Mouse (Mus musculus): ENCODE results near the gene Slc35f4. TPM values are rescaled to one million over a fixed set of nuclear protein-coding genes. Genes with fewer than 3 reads are reported as not detected.

Gene Slc35f4
- not detected in 2 replicates for polyA plus RNA-seq (2012; rRNA removed)

DNA sequence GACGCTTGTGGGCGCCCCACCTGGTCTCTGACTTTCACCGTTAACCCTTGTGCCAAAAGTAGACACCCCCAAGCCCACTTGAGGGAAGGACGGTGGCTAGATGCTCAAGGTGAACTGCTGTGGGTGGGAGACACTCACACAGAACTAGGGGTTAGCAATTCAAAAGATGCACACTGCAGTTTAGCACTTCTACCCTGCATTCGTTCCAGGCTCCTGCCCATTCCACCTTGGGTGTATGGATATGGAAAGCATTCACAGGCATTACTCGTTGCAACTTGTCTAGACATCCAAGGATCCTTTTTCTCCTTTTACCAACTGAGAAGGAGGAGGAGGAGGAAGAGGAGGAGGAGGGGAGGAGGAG, at the start of gene Slc35f4:
TSS of gene Slc35f4 (minus strand) at position 116 of the 361 bp plus-strand sequence.
- WGBS = 34% methylated on average over 6 of the region's 6 CpGs

DNA sequence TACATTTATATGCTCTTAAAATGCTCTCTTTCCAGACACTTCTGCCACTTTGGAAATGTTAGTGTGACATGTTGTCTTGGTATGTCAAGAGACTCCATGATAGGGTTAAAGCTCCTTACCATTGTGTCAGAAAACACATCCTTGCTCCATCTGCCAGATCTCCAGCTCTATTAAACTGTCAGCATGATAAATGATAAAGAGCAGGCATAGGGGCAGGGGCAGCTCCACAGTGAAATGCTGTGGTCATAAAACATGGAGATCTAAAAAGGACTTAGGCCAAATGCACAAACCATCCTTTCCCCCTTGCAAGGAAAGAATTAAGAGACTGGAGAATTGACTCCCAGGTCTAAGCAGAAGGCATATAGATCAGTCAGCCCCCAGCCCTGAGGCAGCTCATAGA, 42.5 kb upstream of the Slc35f4 start:
- no peaks in the 10 kb centered on the region for H3K4me1 ChIP-seq (replicated peaks; ENCODE audit: control insufficient read depth, insufficient read depth, low read length)
- TF ChIP-seq CTCF (IDR thresholded peaks at IDR 0.05; ENCODE audit: borderline replicate concordance, control insufficient read depth, extremely low read depth, insufficient read depth, low read length, poor library complexity) (no peak), POLR2A (IDR thresholded peaks at IDR 0.05; ENCODE audit: control insufficient read depth, extremely low read depth, insufficient read depth, low read length, poor library complexity) (no peak)
- H3K27me3 ChIP-seq (ENCODE audit: control insufficient read depth, insufficient read depth, low read length) = no peaks in the 10 kb centered on the region
- H3K36me3 ChIP-seq (ENCODE audit: control insufficient read depth, insufficient read depth, low read length) = no peaks in the 10 kb centered on the region
- H3K27ac ChIP-seq (ENCODE audit: control insufficient read depth, insufficient read depth, low read length) = no peak overlapping the region
- no peak for DNase-seq
- H3K4me3 ChIP-seq (ENCODE audit: control insufficient read depth, insufficient read depth, low read length) = no peak overlapping the region

More for the DNA sequence above, at the start of gene Slc35f4:
- Histone ChIP-seq H3K27me3 (ENCODE audit: control insufficient read depth, insufficient read depth, low read length) (no peaks in the 10 kb centered on the region), H3K36me3 (ENCODE audit: control insufficient read depth, insufficient read depth, low read length) (no peaks in the 10 kb centered on the region), H3K27ac (ENCODE audit: control insufficient read depth, insufficient read depth, low read length) (no peak within 1 kb of the TSS), H3K4me1 (replicated peaks; ENCODE audit: control insufficient read depth, insufficient read depth, low read length) (no peaks in the 10 kb centered on the region), H3K4me3 (ENCODE audit: control insufficient read depth, insufficient read depth, low read length) (no peak within 1 kb of the TSS)
- no peak for TF ChIP-seq CTCF (IDR thresholded peaks at IDR 0.05; ENCODE audit: borderline replicate concordance, control insufficient read depth, extremely low read depth, insufficient read depth, low read length, poor library complexity)
- no peak for TF ChIP-seq POLR2A (IDR thresholded peaks at IDR 0.05; ENCODE audit: control insufficient read depth, extremely low read depth, insufficient read depth, low read length, poor library complexity)
- no peak for DNase-seq

DNA sequence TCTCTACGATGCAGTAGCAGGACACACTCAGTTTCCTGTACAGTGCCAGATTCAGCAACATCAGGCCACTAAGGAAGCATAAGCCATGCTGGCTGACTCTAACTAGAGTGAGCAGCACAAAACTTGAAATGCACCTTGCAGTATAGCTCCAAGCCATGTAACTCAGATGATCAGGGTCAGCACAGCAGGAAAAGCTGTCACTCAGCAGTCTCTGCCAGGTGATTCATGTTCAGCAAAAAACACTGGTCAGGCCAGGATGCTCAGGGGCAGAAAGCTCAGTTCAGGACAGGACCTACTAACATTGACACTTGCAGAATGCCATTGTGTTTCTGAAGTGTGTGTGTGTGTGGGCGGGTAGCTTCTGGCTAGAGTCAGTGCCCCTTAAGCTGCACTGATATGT, 34.9 kb upstream of the Slc35f4 start:
- TF ChIP-seq POLR2A (IDR thresholded peaks at IDR 0.05; ENCODE audit: control insufficient read depth, extremely low read depth, insufficient read depth, low read length, poor library complexity) = no peak
- no peak for TF ChIP-seq CTCF (IDR thresholded peaks at IDR 0.05; ENCODE audit: borderline replicate concordance, control insufficient read depth, extremely low read depth, insufficient read depth, low read length, poor library complexity)
- no peak overlapping the region for H3K4me3 ChIP-seq (ENCODE audit: control insufficient read depth, insufficient read depth, low read length)
- H3K27me3 ChIP-seq (ENCODE audit: control insufficient read depth, insufficient read depth, low read length) = no peaks in the 10 kb centered on the region
- no peaks in the 10 kb centered on the region for H3K4me1 ChIP-seq (replicated peaks; ENCODE audit: control insufficient read depth, insufficient read depth, low read length)
- no peaks in the 10 kb centered on the region for H3K36me3 ChIP-seq (ENCODE audit: control insufficient read depth, insufficient read depth, low read length)
- DNase-seq = no peak
- H3K27ac ChIP-seq (ENCODE audit: control insufficient read depth, insufficient read depth, low read length) = no peak overlapping the region
- WGBS = 79% methylated on average over 2 of the region's 2 CpGs

- Histone ChIP-seq H3K27ac (ENCODE audit: control insufficient read depth, insufficient read depth, low read length) (no peak overlapping the region), H3K4me1 (replicated peaks; ENCODE audit: control insufficient read depth, insufficient read depth, low read length) (no peaks in the 10 kb centered on the region), H3K27me3 (ENCODE audit: control insufficient read depth, insufficient read depth, low read length) (no peaks in the 10 kb centered on the region), H3K36me3 (ENCODE audit: control insufficient read depth, insufficient read depth, low read length) (no peaks in the 10 kb centered on the region), H3K4me3 (ENCODE audit: control insufficient read depth, insufficient read depth, low read length) (no peak overlapping the region)
- 38% methylated on average over 1 of the region's 1 CpGs for WGBS
- TF ChIP-seq CTCF (IDR thresholded peaks at IDR 0.05; ENCODE audit: borderline replicate concordance, control insufficient read depth, extremely low read depth, insufficient read depth, low read length, poor library complexity) (no peak), POLR2A (IDR thresholded peaks at IDR 0.05; ENCODE audit: control insufficient read depth, extremely low read depth, insufficient read depth, low read length, poor library complexity) (no peak)
- DNase-seq = no peak
These were observed 14.3 kb upstream of the Slc35f4 start for GRCm38 (mm10) chr14:49540104-49540503.

- Histone ChIP-seq H3K27me3 (ENCODE audit: control insufficient read depth, insufficient read depth, low read length) (no peaks in the 10 kb centered on the region), H3K4me3 (ENCODE audit: control insufficient read depth, insufficient read depth, low read length) (no peak overlapping the region), H3K27ac (ENCODE audit: control insufficient read depth, insufficient read depth, low read length) (no peak overlapping the region), H3K4me1 (replicated peaks; ENCODE audit: control insufficient read depth, insufficient read depth, low read length) (no peaks in the 10 kb centered on the region), H3K36me3 (ENCODE audit: control insufficient read depth, insufficient read depth, low read length) (no peaks in the 10 kb centered on the region)
- WGBS = 9% methylated on average over 63 of the region's 63 CpGs
- DNase-seq = peak; percentile 2
- TF ChIP-seq CTCF (IDR thresholded peaks at IDR 0.05; ENCODE audit: borderline replicate concordance, control insufficient read depth, extremely low read depth, insufficient read depth, low read length, poor library complexity) (no peak), POLR2A (IDR thresholded peaks at IDR 0.05; ENCODE audit: control insufficient read depth, extremely low read depth, insufficient read depth, low read length, poor library complexity) (no peak)
These were observed 493 bp downstream of the Slc35f4 start for GRCm38 (mm10) chr14:49525176-49525930.

GRCm38 (mm10) chr14:49524665-49525064, 1.2 kb downstream of the Slc35f4 start:
- Histone ChIP-seq H3K27me3 (ENCODE audit: control insufficient read depth, insufficient read depth, low read length) (no peaks in the 10 kb centered on the region), H3K27ac (ENCODE audit: control insufficient read depth, insufficient read depth, low read length) (no peak overlapping the region), H3K36me3 (ENCODE audit: control insufficient read depth, insufficient read depth, low read length) (no peaks in the 10 kb centered on the region), H3K4me3 (ENCODE audit: control insufficient read depth, insufficient read depth, low read length) (no peak overlapping the region), H3K4me1 (replicated peaks; ENCODE audit: control insufficient read depth, insufficient read depth, low read length) (no peaks in the 10 kb centered on the region)
- 75% methylated on average over 8 of the region's 8 CpGs for WGBS
- DNase-seq = no peak
- no peak for TF ChIP-seq POLR2A (IDR thresholded peaks at IDR 0.05; ENCODE audit: control insufficient read depth, extremely low read depth, insufficient read depth, low read length, poor library complexity)
- no peak for TF ChIP-seq CTCF (IDR thresholded peaks at IDR 0.05; ENCODE audit: borderline replicate concordance, control insufficient read depth, extremely low read depth, insufficient read depth, low read length, poor library complexity)
